Mouse (Mus musculus) myocyte (in vitro differentiated cells): ENCODE measurements around the gene Ppp2ca.

Experiments
- CEBPB ChIP-seq: IDR thresholded peaks from 2 replicates; pipeline ENCODE4 v1.6.1; 2011; ENCODE audit warnings: mild to moderate bottlenecking, moderate library complexity; ENCODE audit not compliant: poor library complexity, insufficient read depth, severe bottlenecking
- E2F4 ChIP-seq: IDR thresholded peaks from one replicate; pipeline ENCODE4 v1.6.1; 2011; ENCODE audit warnings: mild to moderate bottlenecking, control low read depth, moderate library complexity; ENCODE audit not compliant: insufficient read depth
- MAX ChIP-seq: IDR thresholded peaks from one replicate; pipeline ENCODE4 v1.6.1; 2011; ENCODE audit warnings: low read depth, mild to moderate bottlenecking, control low read depth
- MYOD1 ChIP-seq, 3 experiments: IDR thresholded peaks; one replicate each; pipeline ENCODE4 v1.6.1; 2011; ENCODE audit warnings: control low read depth in 2 of 3, low read depth in 2 of 3, mild to moderate bottlenecking in 2 of 3, moderate library complexity in 1 of 3; ENCODE audit not compliant: insufficient read length in 2 of 3, control insufficient read depth in 1 of 3
- MYOG ChIP-seq, 3 experiments: IDR thresholded peaks; one replicate each; pipeline ENCODE4 v1.6.1; 2011; ENCODE audit warnings: control low read depth in 2 of 3, low read depth in 2 of 3, mild to moderate bottlenecking in 2 of 3; ENCODE audit not compliant: insufficient read length in 2 of 3, control insufficient read depth in 1 of 3, insufficient read depth in 1 of 3
- POLR2A ChIP-seq: IDR thresholded peaks from one replicate; pipeline ENCODE4 v1.6.1; 2011; ENCODE audit warnings: low read depth, mild to moderate bottlenecking, control low read depth, moderate library complexity; ENCODE audit not compliant: insufficient read length
- POLR2AphosphoS2 ChIP-seq: IDR thresholded peaks from one replicate; pipeline ENCODE4 v1.6.1; 2011; ENCODE audit warnings: low read depth, control low read depth; ENCODE audit not compliant: insufficient read length
- SRF ChIP-seq: IDR thresholded peaks from one replicate; pipeline ENCODE4 v1.6.1; 2011; ENCODE audit warnings: low read depth; ENCODE audit not compliant: control insufficient read depth, insufficient read length
- TCF12 ChIP-seq: IDR thresholded peaks from one replicate; pipeline ENCODE4 v1.6.1; 2011; ENCODE audit warnings: mild to moderate bottlenecking, control low read depth; ENCODE audit not compliant: poor library complexity, insufficient read depth, severe bottlenecking
- TCF3 ChIP-seq: IDR thresholded peaks from one replicate; pipeline ENCODE4 v1.6.1; 2011; ENCODE audit warnings: low read depth, control low read depth; ENCODE audit not compliant: insufficient read length
- USF1 ChIP-seq: IDR thresholded peaks from one replicate; pipeline ENCODE4 v1.6.1; 2011; ENCODE audit warnings: low read depth, mild to moderate bottlenecking, control low read depth, moderate library complexity

DNA sequence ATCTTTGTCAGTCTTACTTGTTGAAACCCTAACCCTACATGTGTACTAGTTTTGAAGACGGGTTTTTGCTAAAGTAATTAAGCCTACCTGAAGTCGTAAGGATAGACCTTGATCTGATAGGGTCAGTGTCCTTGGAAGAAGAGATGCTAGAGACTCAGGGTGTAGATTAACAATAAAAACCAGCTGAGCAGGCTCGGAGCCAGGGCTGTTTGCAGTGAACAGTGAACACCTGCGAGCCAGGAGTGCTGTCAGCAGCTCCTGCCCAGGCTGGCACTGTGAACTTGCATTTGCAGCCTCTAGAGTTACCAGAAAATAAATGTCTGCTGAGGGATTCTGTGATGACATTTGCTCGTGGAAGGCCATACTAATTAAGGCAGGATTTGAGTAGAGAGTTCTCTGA lies 39.5 kb upstream of the Ppp2ca start:
- TF ChIP-seq USF1 (no peak), POLR2A (no peak), MAX (no peak), CEBPB (no peak), TCF12 (no peak), POLR2AphosphoS2 (no peak), E2F4 (no peak), MYOG (IDR thresholded peaks at IDR 0.05; ENCODE audit: control insufficient read depth in 1 of 3, insufficient read depth in 1 of 3, insufficient read length in 2 of 3, low read depth in 2 of 3) (no peak), SRF (no peak), MYOD1 (IDR thresholded peaks at IDR 0.05; ENCODE audit: control insufficient read depth in 1 of 3, insufficient read length in 2 of 3, low read depth in 2 of 3) (no peak), TCF3 (no peak)
